In the genomic region with DNA sequence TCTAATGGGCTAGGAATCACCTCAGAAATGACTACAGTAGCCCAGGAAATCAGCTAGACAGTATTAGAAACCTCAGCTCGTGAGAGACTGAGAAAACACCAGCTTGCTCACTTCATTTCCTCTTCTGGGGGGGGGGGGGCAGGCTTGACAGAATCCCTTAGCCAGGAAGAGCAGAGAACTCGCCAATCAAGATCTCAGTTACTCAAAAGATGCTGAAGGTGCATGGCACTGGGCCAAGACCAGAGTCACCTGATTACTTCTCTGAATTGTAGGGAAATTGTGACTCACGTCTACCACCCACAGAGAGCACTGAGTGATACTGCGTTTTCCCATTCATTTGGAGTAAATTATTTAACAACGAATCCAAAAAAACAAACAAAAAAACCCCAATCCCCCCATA, we compare ENCODE assay signal across 9 mouse cellular contexts. TPM values are rescaled to one million over a fixed set of nuclear protein-coding genes. Genes with fewer than 3 reads are reported as not detected.
DNase-seq lines count a peak whose midpoint lies in the region; ATAC-seq and TF ChIP-seq lines count a peak whose summit lies in the region.
"Had no signal": no experiment of that assay in that cellular context is flagged by ENCODE, and none has a peak within 500 bp of the region (broad histone marks: within the 10 kb centered on the region; RNA-seq: fewer than 3 reads in every experiment).

No protein-coding gene starts in this region.

- H3K36me3 ChIP-seq in MEL (ENCODE audit: control insufficient read depth in 1 of 2, insufficient read depth in 2 of 2, low read length in 2 of 2), result peaks cover 0 to 26% of the 10 kb centered on the region in 2 experiments; a peak in 2 of 4 replicates
- no peaks in the 10 kb centered on the region for H3K36me3 ChIP-seq in heart, embryonic 11.5 days (ENCODE audit: control insufficient read depth, insufficient read depth, low read length)
- H3K36me3 ChIP-seq: heart, embryonic 13.5 days had no signal

- no peaks in the 10 kb centered on the region for H3K79me2 ChIP-seq in MEL (ENCODE audit: control insufficient read depth, insufficient read depth, low read length, poor library complexity)

- TF ChIP-seq POLR2A in MEL (IDR thresholded peaks at IDR 0.05; ENCODE audit: control insufficient read depth in 1 of 2, insufficient read depth in 1 of 2, low read depth in 1 of 2, low read length in 2 of 2, poor library complexity in 1 of 2), result no peak

- no peaks in the 10 kb centered on the region for H3K9me3 ChIP-seq in MEL (replicated peaks; ENCODE audit: insufficient read depth, low read length)
- H3K9me3 ChIP-seq in heart, embryonic 11.5 days (replicated peaks; ENCODE audit: control insufficient read depth, low read length), result no peaks in the 10 kb centered on the region
- H3K9me3 ChIP-seq: heart, embryonic 13.5 days had no signal

- TF ChIP-seq RAD21 in MEL (IDR thresholded peaks at IDR 0.05; ENCODE audit: low read depth, low read length), result no peak

- 60% methylated on average over 5 of the region's 5 CpGs for WGBS in heart, embryonic 11.5 days (ENCODE audit: insufficient replicate concordance)

- DNase-seq in lung, adult 18-20 months, result peak; percentile 22 to 36
- no peak for DNase-seq in lung, postnatal 10 days
- peak; percentile 94 for DNase-seq in MEL (ENCODE audit: low read depth, low spot score)
- DNase-seq in frontal cortex, postnatal 14 days (ENCODE audit: low spot score in 2 of 2), result peak; percentile 28 to 36
- peak; percentile 64 to 75 for DNase-seq in natural killer cell, adult 2 months (ENCODE audit: low spot score in 2 of 2)
- DNase-seq in ovary, adult 18-20 months (ENCODE audit: low spot score), result no peak
- no peak for DNase-seq in ovary, postnatal 10 days (ENCODE audit: low spot score)

- no peak overlapping the region for H3K9ac ChIP-seq in MEL (ENCODE audit: control insufficient read depth, low read depth, low read length, poor library complexity, severe bottlenecking)
- no peak overlapping the region for H3K9ac ChIP-seq in heart, embryonic 11.5 days (ENCODE audit: low read depth, low read length)
- H3K9ac ChIP-seq: heart, embryonic 13.5 days had no signal

- H3K4me3 ChIP-seq in MEL (ENCODE audit: control insufficient read depth in 1 of 2, insufficient read depth in 1 of 2, low read depth in 2 of 2, low read length in 2 of 2), result no peak overlapping the region
- no peak overlapping the region for H3K4me3 ChIP-seq in heart, embryonic 11.5 days (ENCODE audit: low read depth, low read length)
- H3K4me3 ChIP-seq: heart, embryonic 13.5 days had no signal

- H3K27me3 ChIP-seq in MEL (ENCODE audit: control insufficient read depth in 1 of 2, insufficient read depth in 2 of 2, low read length in 2 of 2), result no peaks in the 10 kb centered on the region
- no peaks in the 10 kb centered on the region for H3K27me3 ChIP-seq in heart, embryonic 11.5 days (ENCODE audit: control insufficient read depth, insufficient read depth, low read length)
- H3K27me3 ChIP-seq: heart, embryonic 13.5 days had no signal

- ATAC-seq in heart, embryonic 11.5 days (replicated peaks; ENCODE audit: insufficient number of reproducible peaks, low FRiP score, low TSS enrichment), result no peak

- TF ChIP-seq CTCF in MEL (IDR thresholded peaks at IDR 0.05 in 2 of 3, conservative IDR thresholded peaks at IDR 0.05 in 1 of 3; ENCODE audit: control insufficient read depth in 1 of 3, insufficient read depth in 1 of 3, low read depth in 2 of 3, low read length in 3 of 3, poor library complexity in 1 of 3, severe bottlenecking in 1 of 3), result no peak

- H3K4me1 ChIP-seq in MEL (ENCODE audit: control insufficient read depth in 1 of 2, insufficient read depth in 2 of 2, low read length in 2 of 2), result peaks cover 5 to 30% of the 10 kb centered on the region in 2 experiments; a peak in 3 of 4 replicates
- peaks cover 2% of the 10 kb centered on the region; the same call in 1 of the 2 replicates for H3K4me1 ChIP-seq in heart, embryonic 11.5 days (ENCODE audit: control insufficient read depth, insufficient read depth, low read length)
- H3K4me1 ChIP-seq: heart, embryonic 13.5 days had no signal

- H3K4me2 ChIP-seq in heart, embryonic 11.5 days, result no peak overlapping the region
- H3K4me2 ChIP-seq: heart, embryonic 13.5 days had no signal

- peak; percentile 48 to 69 for TF ChIP-seq EP300 in MEL (IDR thresholded peaks at IDR 0.05; ENCODE audit: low read depth in 1 of 2, low read length in 2 of 2)

- H3K27ac ChIP-seq in MEL (ENCODE audit: control insufficient read depth, low read depth, low read length), result peak overlapping the region; percentile 30; the same call in 1 of the 2 replicates
- no peak overlapping the region for H3K27ac ChIP-seq in heart, embryonic 11.5 days (ENCODE audit: low read depth, low read length)
- H3K27ac ChIP-seq: heart, embryonic 13.5 days had no signal

TF ChIP-seq in MEL, 35 proteins besides CTCF, POLR2A, EP300 and RAD21:
- TF ChIP-seq KAT2A (conservative IDR thresholded peaks at IDR 0.05; ENCODE audit: low read depth, low read length) (no peak), MYC (IDR thresholded peaks at IDR 0.05; ENCODE audit: low read depth, low read length) (no peak), MXI1 (IDR thresholded peaks at IDR 0.05; ENCODE audit: low read depth, low read length) (no peak), MEF2A (IDR thresholded peaks at IDR 0.05; ENCODE audit: extremely low read depth, insufficient replicate concordance, low read depth, low read length, poor library complexity, severe bottlenecking) (no peak), MAFK (IDR thresholded peaks at IDR 0.05; ENCODE audit: borderline replicate concordance, low read depth, low read length) (0 out of 2 replicates have a peak, but pooled peaks have one; percentile 22), SIN3A (IDR thresholded peaks at IDR 0.05; ENCODE audit: low read length) (no peak), BHLHE40 (IDR thresholded peaks at IDR 0.05; ENCODE audit: borderline replicate concordance, low read depth, low read length) (peak; percentile 61; the same call in 1 of the 2 replicates), SMC3 (IDR thresholded peaks at IDR 0.05; ENCODE audit: low read depth, low read length) (no peak), E2F4 (IDR thresholded peaks at IDR 0.05; ENCODE audit: borderline replicate concordance, low read depth, low read length) (no peak), JUND (IDR thresholded peaks at IDR 0.05; ENCODE audit: low read depth, low read length) (peak; percentile 61; the same call in 1 of the 2 replicates), USF1 (IDR thresholded peaks at IDR 0.05; ENCODE audit: low read depth, low read length) (peak; percentile 78), RCOR1 (IDR thresholded peaks at IDR 0.05; ENCODE audit: low read depth, low read length) (peak; percentile 41; the same call in 1 of the 2 replicates), ETS1 (IDR thresholded peaks at IDR 0.05; ENCODE audit: low read depth, low read length) (peak; percentile 93), MAZ (IDR thresholded peaks at IDR 0.05; ENCODE audit: low read depth, low read length) (0 out of 2 replicates have a peak, but pooled peaks have one; percentile 35), ZMIZ1 (IDR thresholded peaks at IDR 0.05; ENCODE audit: low read depth, low read length) (no peak), ELF1 (IDR thresholded peaks at IDR 0.05; ENCODE audit: low read depth, low read length) (no peak)

RNA-seq across cellular contexts. Expression of gene Ncmap, which starts 8.2 kb away (rescaled TPM):
- 0.08 TPM in 1 of 2 replicates, not detected in the other for total RNA-seq in MEL (2012; rRNA removed)
- polyA plus RNA-seq in MEL (2012; ENCODE audit: insufficient read depth in 1 of 2, insufficient read length in 2 of 2, low read depth in 1 of 2, low replicate concordance in 2 of 2, missing spikeins in 1 of 2), result under 1 TPM in 1 of 2 experiments, not detected in 1; 0.22 TPM
- polyA plus RNA-seq in heart, embryonic 11.5 days (2014; fragmentation: Nextera tagmentation; extraction: Ambion mirVana), result 0.87 and 1.5 TPM in 2 replicates

RNA-seq across cellular contexts. Expression of gene Rcan3, which starts 27.5 kb away (rescaled TPM):
- 6.5 and 7.9 TPM in 2 replicates for total RNA-seq in MEL (2012; rRNA removed)
- polyA plus RNA-seq in MEL (2012; ENCODE audit: insufficient read depth in 1 of 2, insufficient read length in 2 of 2, low read depth in 1 of 2, low replicate concordance in 2 of 2, missing spikeins in 1 of 2), result 1 to 10 TPM in 1 of 2 experiments, not detected in 1; 7.8 TPM
- 10.1 and 10.4 TPM in 2 replicates for polyA plus RNA-seq in heart, embryonic 11.5 days (2014; fragmentation: Nextera tagmentation; extraction: Ambion mirVana)

RNA-seq across cellular contexts. Expression of gene Srrm1, which starts 53.1 kb away (rescaled TPM):
- 26.9 and 29.4 TPM in 2 replicates for total RNA-seq in MEL (2012; rRNA removed)
- 100 to 1,000 TPM; 138 to 285 TPM for polyA plus RNA-seq in MEL (2012; ENCODE audit: insufficient read depth in 1 of 2, insufficient read length in 2 of 2, low read depth in 1 of 2, low replicate concordance in 2 of 2, missing spikeins in 1 of 2)
- polyA plus RNA-seq in heart, embryonic 11.5 days (2014; fragmentation: Nextera tagmentation; extraction: Ambion mirVana), result 143 and 183 TPM in 2 replicates

Comparison
In these comparisons a context has a peak if more than half of its experiments do, and no peak if none do; other contexts are left out.
1. DNase-seq: peak in lung, adult 18-20 months (2 of 2), MEL (single experiment), frontal cortex, postnatal 14 days (2 of 2) and natural killer cell, adult 2 months (2 of 2); none in lung, postnatal 10 days (single experiment), ovary, adult 18-20 months (single experiment) and ovary, postnatal 10 days (single experiment).